Mouse (Mus musculus) intestine, postnatal 0 days (tissue): Measurements from ENCODE around the gene Zscan2. TPM values are rescaled to one million over a fixed set of nuclear protein-coding genes. Genes with fewer than 3 reads are reported as not detected.

Source experiments
- ATAC-seq: fragments of 200-750 bp; cut with Nextera tagmentation; 2 replicates; pipeline ENCODE4 v1.8.0; 2017; ENCODE audit warnings: mild to moderate bottlenecking, moderate TSS enrichment, moderate library complexity
- H3K27ac ChIP-seq: fragments of 300-500 bp; sonication (generic); 2 replicates; pipeline ENCODE4 v1.5.1; 2014; ENCODE audit warnings: mild to moderate bottlenecking, low read depth, low read length, moderate library complexity
- H3K27me3 ChIP-seq: fragments of 300-500 bp; sonication (generic); replicated peaks from 2 replicates; pipeline ENCODE4 v1.6.1; 2014; ENCODE audit warnings: low read length, mixed read lengths; ENCODE audit not compliant: control insufficient read depth, insufficient read depth
- H3K36me3 ChIP-seq: fragments of 300-500 bp; sonication (generic); 2 replicates; pipeline ENCODE4 v1.6.1; 2014; ENCODE audit warnings: mild to moderate bottlenecking, moderate library complexity; ENCODE audit not compliant: control insufficient read depth, insufficient read depth
- H3K4me1 ChIP-seq: fragments of 300-500 bp; sonication (generic); replicated peaks from 2 replicates; pipeline ENCODE4 v1.6.1; 2014; ENCODE audit warnings: antibody characterized with exemption, low read length, mixed read lengths; ENCODE audit not compliant: control insufficient read depth, insufficient read depth
- H3K4me2 ChIP-seq: fragments of 300-500 bp; sonication (generic); replicated peaks from 2 replicates; pipeline ENCODE4 v1.6.1; 2014; ENCODE audit warnings: low read depth, mild to moderate bottlenecking, moderate library complexity
- H3K4me3 ChIP-seq: fragments of 300-500 bp; sonication (generic); 2 replicates; pipeline ENCODE4 v1.5.1; 2014; ENCODE audit warnings: low read depth, low read length
- H3K9ac ChIP-seq: fragments of 300-500 bp; sonication (generic); 2 replicates; pipeline ENCODE4 v1.6.1; 2014; ENCODE audit warnings: mild to moderate bottlenecking, low read depth, low read length
- H3K9me3 ChIP-seq: fragments of 300-500 bp; sonication (generic); 2 replicates; pipeline ENCODE4 v1.6.1; 2016; ENCODE audit warnings: mixed run types; ENCODE audit not compliant: control insufficient read depth
- CTCF ChIP-seq: sonication (generic); IDR thresholded peaks from 2 replicates; pipeline ENCODE4 v1.5.1; 2016; ENCODE audit warnings: low read depth, mild to moderate bottlenecking, control low read depth, antibody characterized with exemption, moderate library complexity
- WGBS: fragments of 180-500 bp; shearing (Covaris S2); extraction: QIAGEN DNeasy Blood & Tissue Kit; methylation state at CpG from one replicate; pipeline ENCODE4 v1.1.7; 2014; 5-methylcytosine and 5-hydroxymethylcytosine counted together
- polyA plus RNA-seq: library from polyadenylated mRNA; unstranded; fragments of >200 nt; fragmentation: Nextera tagmentation; extraction: Ambion mirVana; gene quantifications from 2 replicates; pipeline ENCODE4 v1.2.1, GENCODE M21; 2015

The Zscan2 gene
- polyA plus RNA-seq = 0.68 and 0.80 TPM in 2 replicates

- H3K4me1 ChIP-seq = 0 out of 2 replicates have a peak, but pooled peaks cover 10% of the 10 kb centered on the region
- H3K9me3 ChIP-seq = no peaks in the 10 kb centered on the region
- under 1% methylated on average over 40 of the region's 40 CpGs for WGBS
- ATAC-seq = peak; percentile 97
- TF ChIP-seq CTCF = no peak
- peak within 1 kb of the TSS; percentile 89 for H3K4me2 ChIP-seq
- no peaks in the 10 kb centered on the region for H3K27me3 ChIP-seq
- peak within 1 kb of the TSS; percentile 76 for H3K9ac ChIP-seq
- H3K27ac ChIP-seq = peak within 1 kb of the TSS; percentile 70
- H3K4me3 ChIP-seq = peak within 1 kb of the TSS; percentile 95
- peaks cover 3% of the 10 kb centered on the region; the same call in 1 of the 2 replicates for H3K36me3 ChIP-seq
Measured at GRCm38 (mm10) chr7:80860729-80861274, at the start of gene Zscan2. Zscan2 (plus strand) TSS chr7:80860920.

GRCm38 (mm10) chr7:80813397-80813796, 47.3 kb upstream of the Zscan2 start:
- Histone ChIP-seq H3K4me3 (no peak overlapping the region), H3K36me3 (no peaks in the 10 kb centered on the region), H3K4me1 (no peaks in the 10 kb centered on the region), H3K27me3 (no peaks in the 10 kb centered on the region), H3K4me2 (no peak overlapping the region), H3K9me3 (no peaks in the 10 kb centered on the region), H3K27ac (no peak overlapping the region), H3K9ac (no peak overlapping the region)
- WGBS = 59% methylated on average over 4 of the region's 4 CpGs
- TF ChIP-seq CTCF = no peak
- 0 out of 2 replicates have a peak, but pooled peaks have one; percentile 33 for ATAC-seq

- H3K9me3 ChIP-seq = no peaks in the 10 kb centered on the region
- no peak overlapping the region for H3K27ac ChIP-seq
- no peak for TF ChIP-seq CTCF
- no peak for ATAC-seq
- H3K36me3 ChIP-seq = no peaks in the 10 kb centered on the region
- H3K4me3 ChIP-seq = no peak overlapping the region
- WGBS = 64% methylated on average over 5 of the region's 5 CpGs
- no peak overlapping the region for H3K4me2 ChIP-seq
- no peak overlapping the region for H3K9ac ChIP-seq
- H3K27me3 ChIP-seq = no peaks in the 10 kb centered on the region
- H3K4me1 ChIP-seq = no peaks in the 10 kb centered on the region
Measured at GRCm38 (mm10) chr7:80816641-80817040, 44.1 kb upstream of the Zscan2 start.

- ATAC-seq = no peak
- no peaks in the 10 kb centered on the region for H3K36me3 ChIP-seq
- H3K4me3 ChIP-seq = no peak overlapping the region
- no peak for TF ChIP-seq CTCF
- H3K4me2 ChIP-seq = no peak overlapping the region
- no peak overlapping the region for H3K27ac ChIP-seq
- no peak overlapping the region for H3K9ac ChIP-seq
- H3K27me3 ChIP-seq = no peaks in the 10 kb centered on the region
- WGBS = 68% methylated on average over 4 of the region's 4 CpGs
- H3K4me1 ChIP-seq = peaks cover 4% of the 10 kb centered on the region; the same call in 1 of the 2 replicates
- H3K9me3 ChIP-seq = no peaks in the 10 kb centered on the region
Measured at GRCm38 (mm10) chr7:80820838-80821237, 39.9 kb upstream of the Zscan2 start.

GRCm38 (mm10) chr7:80823267-80823666, 37.5 kb upstream of the Zscan2 start:
- Histone ChIP-seq H3K27ac (no peak overlapping the region), H3K9ac (no peak overlapping the region), H3K27me3 (no peaks in the 10 kb centered on the region), H3K4me3 (no peak overlapping the region), H3K4me2 (no peak overlapping the region), H3K4me1 (peaks cover 6% of the 10 kb centered on the region; the same call in 1 of the 2 replicates), H3K9me3 (no peaks in the 10 kb centered on the region), H3K36me3 (no peaks in the 10 kb centered on the region)
- TF ChIP-seq CTCF = no peak
- WGBS = 45% methylated on average over 4 of the region's 4 CpGs
- no peak for ATAC-seq

GRCm38 (mm10) chr7:80823875-80824682, 36.6 kb upstream of the Zscan2 start:
- peaks cover 6% of the 10 kb centered on the region; the same call in 1 of the 2 replicates for H3K4me1 ChIP-seq
- WGBS = 27% methylated on average over 11 of the region's 11 CpGs
- H3K9ac ChIP-seq = no peak overlapping the region
- no peak overlapping the region for H3K4me3 ChIP-seq
- peak overlapping the region; percentile 54; the same call in 1 of the 2 replicates for H3K27ac ChIP-seq
- peak overlapping the region; percentile 38 for H3K4me2 ChIP-seq
- TF ChIP-seq CTCF = no peak
- no peaks in the 10 kb centered on the region for H3K27me3 ChIP-seq
- ATAC-seq = peak; percentile 83
- no peaks in the 10 kb centered on the region for H3K9me3 ChIP-seq
- no peaks in the 10 kb centered on the region for H3K36me3 ChIP-seq
